Mouse (Mus musculus): ENCODE data around the gene Kdelc2. TPM values are rescaled to one million over a fixed set of nuclear protein-coding genes. Genes with fewer than 3 reads are reported as not detected.

The Kdelc2 gene
- total RNA-seq, 1 experiment from 2014 or later: 12.1 TPM

DNA sequence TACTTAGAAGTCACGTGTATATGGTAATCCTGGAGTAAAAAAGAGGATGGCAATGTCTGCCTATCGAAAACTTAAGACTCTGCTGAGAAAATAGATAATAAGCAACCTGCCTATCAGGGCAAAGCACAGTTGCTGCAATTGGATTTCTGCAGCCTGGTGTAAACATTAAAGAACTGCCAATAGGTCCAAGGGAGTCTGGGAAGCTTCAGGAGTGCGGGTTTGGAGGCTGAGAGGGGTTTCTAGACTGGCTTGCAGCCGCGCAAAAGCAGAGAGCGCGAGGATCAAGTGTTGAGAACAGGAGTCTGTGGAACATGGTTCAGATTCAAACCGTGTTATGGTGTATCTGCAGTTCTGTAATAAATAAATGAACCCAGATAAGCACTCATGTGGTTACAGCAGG is 1.0 kb downstream of the Kdelc2 start:
- peak; percentile 39 for DNase-seq

DNA sequence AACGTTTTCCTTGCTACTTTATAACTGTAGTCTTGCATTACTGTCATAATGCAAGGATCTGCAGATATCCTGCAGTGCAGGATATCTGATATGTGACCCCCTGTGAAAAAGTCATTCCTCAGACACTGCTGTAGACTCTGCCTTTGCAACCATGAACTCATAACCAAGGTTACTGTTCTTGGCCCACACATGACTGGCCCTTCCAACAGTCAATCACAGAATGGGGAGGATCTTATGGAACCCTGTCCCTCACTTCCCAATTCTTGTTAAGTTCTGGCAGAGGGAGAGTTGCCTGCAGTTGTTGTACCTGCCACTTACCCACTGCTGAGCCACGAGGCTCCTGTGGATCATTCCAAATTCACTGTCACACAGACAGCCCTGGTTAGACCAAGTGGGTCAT is 3.6 kb downstream of the Kdelc2 start:
- DNase-seq: peak; percentile 56

DNA sequence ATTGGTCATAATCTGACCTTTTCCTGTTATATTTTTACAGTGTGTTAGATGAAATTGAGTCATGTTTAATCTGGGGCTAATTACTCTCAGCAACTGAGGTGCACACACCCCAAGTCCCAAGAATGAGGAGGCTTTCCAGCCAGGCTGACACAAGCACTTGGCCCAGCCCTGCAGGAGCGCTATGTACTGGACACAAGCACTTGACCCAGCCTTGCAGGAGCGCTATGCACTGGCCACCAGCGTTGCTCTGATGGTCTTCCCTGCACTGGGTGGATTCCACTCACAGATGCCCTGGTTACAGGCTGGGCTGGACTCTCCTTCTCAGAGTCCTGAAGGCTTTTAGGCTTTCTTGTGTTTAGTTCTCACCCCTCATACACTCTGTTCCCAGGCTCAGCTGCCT is 5.3 kb downstream of the Kdelc2 start:
- no peak for DNase-seq

DNA sequence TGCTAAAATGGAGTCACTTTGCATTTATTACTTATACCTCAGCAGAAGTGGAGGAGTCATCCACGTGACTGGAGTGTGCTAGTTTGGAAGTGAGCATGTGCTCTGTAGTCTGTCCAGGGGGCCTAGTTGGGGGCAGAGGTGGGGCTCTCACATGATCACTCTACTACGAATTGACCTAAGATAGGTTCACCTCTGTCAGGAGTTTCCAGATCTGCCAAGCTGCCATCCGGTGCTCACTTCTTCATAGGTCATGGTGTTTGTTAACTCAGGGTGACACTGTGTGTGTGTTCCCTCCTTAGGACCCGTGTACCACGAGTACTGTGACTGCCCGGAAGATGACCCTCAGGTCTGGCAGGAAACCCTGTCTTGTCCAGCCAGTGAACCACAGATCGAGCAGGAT is 6.3 kb downstream of the Kdelc2 start:
- no peak for DNase-seq

DNA sequence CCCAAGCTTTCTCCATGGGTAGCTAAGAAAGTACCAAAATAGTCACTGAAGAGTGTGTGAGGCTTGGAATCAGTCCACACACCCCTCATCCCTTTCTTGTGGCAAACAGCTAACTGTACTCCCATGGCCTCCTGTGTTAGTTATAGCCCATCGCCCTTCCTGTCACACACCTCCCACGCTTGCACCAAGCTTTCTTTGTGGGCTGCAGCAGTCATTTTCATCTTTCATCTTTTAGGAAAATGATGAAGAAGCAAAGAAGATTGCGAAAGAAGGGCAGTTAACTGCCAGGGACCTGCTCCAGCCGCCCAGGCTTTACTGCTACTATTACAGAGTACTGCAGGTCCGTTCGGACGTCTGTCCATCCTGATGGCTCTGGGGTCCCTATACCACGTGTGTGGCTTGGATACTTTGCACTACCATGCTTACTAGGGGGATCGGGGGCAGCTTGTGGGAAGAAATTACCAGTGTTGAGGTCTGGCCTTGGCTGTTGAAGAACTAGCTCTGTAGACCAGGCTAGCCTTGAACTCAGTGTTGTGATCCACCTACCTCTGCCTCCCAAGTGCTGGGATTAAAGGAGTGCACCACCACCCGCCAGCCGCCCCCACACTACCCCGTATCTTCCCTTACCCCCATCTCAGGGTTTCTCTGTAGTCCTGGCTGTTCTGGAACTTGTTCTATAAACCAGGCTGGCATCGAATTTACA is 14.0 kb downstream of the Kdelc2 start:
- no peak for DNase-seq

DNA sequence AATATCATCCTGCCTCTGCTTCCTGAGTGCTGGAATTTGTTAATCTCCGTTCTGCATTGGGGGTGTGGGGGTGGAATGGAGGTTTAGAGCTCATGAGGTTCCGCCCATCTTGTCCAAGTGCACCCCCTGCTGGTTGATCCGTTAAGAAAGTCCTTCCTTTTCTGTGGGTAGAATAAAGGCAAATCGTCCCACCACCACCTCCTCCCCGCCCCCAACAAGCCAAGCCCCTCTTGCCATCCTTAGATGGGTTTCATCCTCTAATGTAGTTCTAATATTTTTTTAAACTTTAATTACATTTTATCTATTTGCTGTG is 14.5 kb downstream of the Kdelc2 start:
- DNase-seq: peak; percentile 79

DNA sequence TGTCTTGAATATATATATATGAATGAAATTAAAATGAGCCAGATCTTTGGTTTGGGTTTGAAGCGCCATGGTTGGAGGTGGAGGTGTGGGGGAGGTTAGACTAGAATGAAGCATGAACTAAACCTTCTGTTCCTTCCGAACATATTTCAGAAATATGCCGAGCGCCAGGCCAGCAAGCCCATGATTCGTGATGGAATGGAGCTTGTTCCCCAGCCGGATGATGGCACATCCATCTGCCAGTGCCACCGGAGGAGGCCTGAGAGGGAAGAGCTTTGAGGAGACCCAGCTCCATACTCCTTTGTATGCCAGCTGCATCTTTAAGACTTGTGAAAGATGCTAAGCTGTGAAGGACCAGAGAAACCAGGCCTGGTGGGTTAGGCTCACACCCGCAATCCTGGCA is 15.7 kb downstream of the Kdelc2 start:
- no peak for DNase-seq

DNA sequence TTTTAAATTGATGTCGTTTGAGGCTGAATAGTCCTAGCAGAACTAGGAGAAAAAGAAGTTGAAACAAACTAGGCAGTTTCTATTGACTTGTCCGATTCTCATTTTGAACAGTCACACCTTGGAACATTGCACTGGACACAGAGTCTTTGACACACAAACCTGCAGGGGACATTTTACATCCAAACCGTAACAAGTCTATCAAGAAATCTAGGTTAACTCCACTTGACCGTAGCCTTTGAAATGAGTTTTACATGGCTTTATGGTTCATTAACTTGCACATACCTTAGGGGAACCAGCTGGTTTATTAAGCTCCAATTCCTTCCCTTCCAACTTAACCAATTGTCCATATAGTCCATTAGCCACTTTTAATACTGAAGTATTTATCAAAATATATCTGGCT is 16.9 kb downstream of the Kdelc2 start:
- DNase-seq: no peak

DNA sequence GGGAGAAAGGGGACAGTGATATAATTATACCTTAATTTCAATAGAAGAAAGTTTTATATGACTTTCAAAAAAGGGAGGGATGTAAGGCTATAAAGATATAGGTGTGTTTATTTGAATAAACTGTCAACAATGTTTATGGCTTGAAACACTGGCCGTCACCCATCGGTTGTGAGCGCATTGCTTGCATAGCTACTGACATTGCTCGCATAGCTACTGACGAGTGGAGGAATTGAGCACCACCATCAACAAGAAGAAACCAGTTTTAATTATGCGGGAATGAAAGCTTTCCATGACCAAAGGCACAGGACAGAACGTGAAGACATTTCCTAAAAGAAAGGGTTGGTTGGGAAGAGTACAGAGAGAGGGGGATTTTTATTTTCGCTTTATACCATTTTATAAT is 17.3 kb downstream of the Kdelc2 start:
- no peak for DNase-seq

DNA sequence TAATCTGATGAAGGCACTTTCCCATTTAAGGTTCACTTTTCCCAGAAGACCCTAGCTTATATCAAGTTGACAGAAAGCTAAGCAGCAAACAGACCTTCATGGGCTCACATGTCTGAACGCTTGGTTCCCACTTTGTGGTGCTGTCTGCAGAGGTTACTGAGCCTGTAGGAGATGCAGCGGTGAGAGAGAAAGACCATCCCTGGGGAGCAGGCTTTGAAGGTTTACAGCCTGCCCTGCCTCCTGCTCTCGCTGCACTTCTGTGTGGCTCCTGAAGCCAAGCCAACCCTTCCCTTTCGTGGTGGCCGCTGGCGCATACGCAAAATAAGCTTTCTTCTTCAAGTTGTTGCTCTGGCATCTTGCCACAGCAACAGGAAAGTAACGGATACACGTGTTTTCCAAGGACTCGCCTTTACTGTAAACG is 18.5 kb downstream of the Kdelc2 start, which contains the start of gene 4930550C14Rik:
TSS of gene 4930550C14Rik (plus strand) at position 35 of the 421 bp plus-strand sequence.
- DNase-seq: peak; percentile 72

DNA sequence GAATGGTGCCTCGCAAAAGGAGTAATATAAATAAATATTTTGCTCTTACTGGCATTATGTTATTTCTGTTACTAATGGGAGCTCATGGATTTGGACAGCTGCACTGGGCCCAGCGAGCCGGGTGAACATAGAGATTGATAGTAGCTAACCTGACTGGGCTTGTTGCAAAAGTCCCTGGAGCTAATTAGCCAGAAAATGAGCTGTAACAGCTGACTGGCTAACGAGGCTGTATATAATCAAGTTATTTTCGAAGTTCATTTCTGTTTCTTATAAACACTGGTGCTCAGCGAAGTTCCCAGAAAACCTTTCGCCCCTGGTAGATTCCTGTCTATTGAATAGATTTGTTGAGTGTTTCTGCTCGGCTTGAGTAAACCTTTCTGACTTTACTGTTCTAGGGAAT is 19.2 kb downstream of the Kdelc2 start:
- no peak for DNase-seq

DNA sequence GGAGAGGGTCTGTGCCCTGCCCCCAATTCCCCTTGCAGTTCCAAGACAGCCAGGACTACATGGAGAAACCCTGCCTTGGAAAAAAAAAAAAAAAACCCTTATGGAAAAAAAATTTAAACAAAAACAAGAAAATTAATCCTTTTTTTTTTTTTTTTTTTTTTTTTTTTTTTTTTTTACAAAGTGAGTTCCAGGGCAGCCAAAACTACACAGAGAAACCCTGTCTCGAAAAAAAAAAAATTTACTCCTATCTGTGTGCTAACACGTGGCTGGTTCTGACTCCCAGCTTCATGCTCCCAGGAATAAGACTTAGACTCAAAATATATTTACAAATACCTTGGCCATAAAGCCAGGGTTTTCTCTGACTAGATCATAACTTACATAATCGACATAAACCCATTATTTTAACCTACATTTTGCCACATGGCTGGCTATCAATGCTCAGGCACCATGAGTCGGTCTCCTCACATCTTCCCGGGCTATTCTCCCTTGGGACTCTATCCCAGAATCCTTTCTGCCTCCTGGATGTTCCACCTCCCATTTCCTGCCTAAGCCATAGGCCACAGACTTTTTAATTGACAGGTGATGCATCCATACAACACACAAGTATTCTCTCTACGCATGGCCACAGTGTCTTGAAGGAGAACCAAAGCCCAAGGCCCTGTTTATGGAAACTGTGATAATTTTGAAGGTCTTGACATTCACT is 20.4 kb downstream of the Kdelc2 start:
- DNase-seq: no peak

DNA sequence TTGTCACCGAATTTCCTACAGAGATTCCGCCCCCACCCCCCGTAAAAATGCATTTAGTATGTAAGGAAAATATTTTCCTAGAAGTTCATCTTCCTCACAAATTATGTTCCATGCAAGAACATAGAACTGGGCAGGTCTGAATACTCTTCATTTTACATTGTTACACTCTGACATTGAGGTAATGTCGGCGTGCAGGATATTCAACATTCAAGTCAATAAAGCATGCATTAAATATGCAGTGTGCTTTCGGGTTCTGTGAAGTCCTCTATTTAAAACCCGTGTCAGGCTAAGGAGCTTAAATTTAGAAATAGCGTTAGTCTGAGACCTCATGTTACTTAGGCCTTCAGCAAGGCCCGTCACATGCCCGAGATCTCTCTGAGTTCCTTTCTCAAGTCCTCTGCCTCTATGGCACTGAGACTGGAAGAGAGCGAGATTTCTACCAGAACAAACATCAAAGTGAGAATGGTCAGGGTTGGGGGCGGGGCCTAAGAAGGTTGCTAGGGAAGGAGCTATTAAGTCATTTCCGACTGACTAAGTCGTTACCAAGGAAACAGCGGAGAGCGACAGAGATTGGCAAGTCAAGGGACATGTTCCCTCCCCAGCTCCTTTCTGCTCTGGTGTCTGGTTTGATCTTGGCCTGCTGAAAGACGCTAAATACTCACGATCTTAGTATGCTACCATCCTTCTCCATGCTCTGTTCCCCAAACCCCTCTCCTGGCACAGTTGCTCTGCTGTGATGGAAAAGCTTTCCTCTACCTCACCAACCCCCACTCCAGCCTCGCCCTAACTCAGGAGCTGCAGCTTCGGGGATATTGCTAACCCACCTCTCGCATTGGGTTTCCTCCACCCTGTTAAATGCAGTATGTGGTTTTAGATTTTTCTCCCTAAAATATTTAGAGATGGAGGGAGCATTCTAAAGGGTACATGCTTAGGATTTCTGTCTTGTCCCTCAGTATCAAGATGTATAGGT is 21.2 kb downstream of the Kdelc2 start:
- DNase-seq: peak; percentile 93

DNA sequence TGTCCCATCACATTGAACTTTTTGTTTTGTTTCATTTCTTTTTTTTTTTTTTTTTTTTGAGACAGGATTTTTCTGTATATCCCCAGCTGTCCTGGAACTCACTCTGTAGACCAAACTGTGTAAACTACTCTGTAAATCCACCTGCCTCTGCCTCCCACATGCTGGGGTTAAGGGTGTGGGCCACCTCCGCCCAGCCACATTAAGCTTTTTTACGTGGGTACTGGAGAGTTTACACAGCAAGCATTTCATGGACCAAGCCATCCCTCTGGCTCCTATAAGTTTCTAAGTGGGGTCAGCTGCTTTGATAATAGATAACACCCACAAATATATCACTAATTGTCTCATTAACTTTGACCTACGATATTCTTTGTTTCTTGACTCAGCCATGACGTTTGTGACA is 24.7 kb downstream of the Kdelc2 start:
- no peak for DNase-seq

DNA sequence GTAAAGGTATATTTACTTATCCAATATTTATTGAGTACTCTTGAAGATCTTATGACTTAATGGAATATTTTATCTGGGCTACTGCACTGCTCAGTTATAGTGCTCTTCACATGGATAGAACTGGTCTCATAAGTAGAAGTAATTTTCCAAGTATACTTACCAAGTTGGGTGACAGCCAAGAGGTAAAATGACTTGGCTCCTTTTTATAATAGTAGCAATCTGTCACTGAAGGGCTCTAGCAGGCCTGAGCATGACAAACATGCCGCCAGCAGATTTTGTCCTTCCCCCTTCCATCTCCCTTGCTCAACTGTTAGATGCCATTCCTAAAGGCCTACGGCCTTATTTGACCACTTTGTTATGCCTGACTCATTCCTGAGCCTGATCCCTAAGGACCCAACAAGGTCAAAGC is 25.1 kb downstream of the Kdelc2 start:
- DNase-seq: peak; percentile 44

DNA sequence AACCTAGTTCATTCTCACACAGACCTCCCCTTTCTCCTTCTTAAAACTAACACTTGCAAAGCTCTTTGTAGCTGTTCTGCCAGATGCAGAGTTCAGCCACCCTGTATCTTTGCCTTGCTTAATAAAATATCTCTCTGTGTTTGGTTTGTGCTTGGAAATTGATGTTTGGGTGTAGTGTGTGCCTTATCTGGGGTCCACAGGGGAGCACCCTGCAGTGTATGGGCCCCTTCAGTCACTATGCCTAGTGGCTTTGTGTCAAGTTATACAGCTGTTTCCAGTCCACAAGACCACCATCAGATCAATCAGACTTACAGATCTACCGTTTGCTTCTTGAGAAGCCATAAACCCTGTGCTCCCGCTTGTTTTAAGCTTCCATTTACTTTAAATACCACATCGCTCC is 25.6 kb downstream of the Kdelc2 start:
- no peak for DNase-seq

DNA sequence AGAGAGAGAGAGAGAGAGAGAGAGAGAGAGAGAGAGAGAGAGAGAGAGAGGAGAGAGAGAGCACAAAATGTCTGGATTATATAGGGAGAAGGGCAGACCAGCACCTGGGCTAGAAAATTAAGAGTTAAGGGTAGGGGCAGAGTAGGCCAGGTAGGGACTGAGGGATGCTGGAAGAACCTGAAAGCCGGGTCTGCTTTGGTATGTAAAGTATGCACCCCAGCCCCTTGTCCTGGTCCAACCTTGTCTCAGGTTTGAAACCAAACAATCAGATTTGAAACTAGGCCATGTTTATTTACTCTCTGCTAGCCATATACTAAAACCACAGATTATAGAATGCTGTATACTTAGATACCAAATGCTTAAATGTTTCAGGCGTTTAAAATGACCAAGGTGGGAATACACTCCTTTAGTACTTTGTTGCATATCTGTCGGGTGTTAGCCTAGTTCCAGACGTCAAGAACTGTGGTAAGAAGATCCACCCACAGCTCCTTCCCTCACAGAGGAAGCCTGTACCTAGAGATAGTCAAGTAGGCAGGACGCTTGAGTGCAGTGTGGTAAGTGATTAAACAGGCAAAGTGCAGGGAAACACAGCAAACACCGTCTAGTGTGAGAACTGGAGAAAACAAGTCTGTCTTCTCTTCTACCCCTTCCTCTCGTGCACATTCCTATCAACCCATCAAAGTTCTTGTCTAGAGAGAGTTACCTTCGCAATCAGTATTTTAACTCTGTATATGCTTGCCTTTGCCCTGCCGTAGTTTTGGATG is 38.5 kb downstream of the Kdelc2 start:
- no peak for DNase-seq

DNA sequence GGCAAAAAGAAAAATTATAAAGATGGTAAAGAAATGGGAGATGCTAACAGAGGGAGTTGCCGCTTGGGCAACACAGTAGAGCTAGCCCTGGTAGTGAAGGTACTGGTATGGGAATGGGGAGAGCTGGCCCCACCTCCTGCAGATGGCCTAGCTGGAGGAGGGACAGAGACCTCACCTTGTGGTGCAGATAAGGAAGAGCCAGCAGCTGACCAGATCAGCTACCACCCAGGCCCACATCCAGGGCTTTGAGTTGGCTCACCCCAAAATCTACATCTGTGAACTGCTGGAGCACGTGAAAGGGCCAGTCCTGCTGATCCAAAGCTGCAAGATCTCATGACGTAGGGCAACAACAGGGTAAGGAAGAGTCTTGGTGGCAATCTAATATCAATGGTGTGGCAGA is 42.9 kb downstream of the Kdelc2 start:
- no peak for DNase-seq

DNA sequence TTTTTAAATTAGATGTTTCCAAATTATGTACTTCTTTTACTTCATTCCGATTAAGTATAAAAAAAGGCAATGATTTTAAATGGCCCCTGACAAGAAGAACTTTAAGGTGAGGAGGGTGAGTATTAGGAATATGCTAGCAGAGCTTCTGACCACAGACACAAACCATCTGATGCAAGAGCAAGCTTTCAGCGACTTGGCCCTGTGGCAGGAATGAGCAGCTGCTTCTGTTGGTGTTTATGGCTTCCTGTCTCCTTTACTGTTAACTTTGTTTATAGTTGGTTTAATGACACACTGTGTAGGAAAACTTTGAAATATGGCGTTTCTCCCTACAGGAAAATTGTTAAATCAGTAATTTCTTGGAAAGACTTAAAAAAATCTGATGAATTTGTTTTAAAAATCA is 43.8 kb downstream of the Kdelc2 start:
- no peak for DNase-seq

DNA sequence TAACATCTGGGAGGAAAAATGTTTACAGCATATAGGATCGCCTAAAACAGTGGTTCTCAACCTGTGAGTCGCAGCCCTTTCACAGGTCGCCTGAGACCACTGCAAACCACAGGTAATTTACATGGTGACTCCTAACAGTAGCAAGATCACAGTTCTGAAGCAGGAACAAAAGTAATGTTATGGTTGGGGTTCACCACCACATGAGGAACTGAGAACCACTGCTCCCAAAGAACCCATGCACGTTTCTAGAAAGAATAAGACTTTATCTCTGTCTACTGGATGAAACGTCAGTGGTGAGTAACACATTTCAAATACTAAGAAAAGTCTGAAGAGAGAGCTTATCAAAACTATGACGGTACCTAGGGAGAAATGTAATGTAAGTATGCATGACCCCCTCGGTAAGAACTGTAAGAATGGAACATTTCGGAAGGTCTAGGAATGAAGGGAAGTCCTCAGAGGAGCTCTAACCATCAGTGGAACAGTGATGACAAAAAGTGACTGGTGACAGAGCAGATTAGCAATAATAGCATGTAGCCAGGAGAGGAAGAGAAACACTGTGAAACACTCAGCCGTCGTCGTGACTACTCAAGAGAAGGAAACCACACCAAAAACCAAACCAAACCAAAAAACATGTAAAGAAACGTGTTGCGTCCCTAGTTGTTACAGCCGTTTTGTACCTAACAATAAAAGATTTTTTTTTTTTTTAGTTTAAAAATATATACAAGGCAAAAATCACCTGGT is 52.2 kb downstream of the Kdelc2 start:
- DNase-seq: no peak

DNA sequence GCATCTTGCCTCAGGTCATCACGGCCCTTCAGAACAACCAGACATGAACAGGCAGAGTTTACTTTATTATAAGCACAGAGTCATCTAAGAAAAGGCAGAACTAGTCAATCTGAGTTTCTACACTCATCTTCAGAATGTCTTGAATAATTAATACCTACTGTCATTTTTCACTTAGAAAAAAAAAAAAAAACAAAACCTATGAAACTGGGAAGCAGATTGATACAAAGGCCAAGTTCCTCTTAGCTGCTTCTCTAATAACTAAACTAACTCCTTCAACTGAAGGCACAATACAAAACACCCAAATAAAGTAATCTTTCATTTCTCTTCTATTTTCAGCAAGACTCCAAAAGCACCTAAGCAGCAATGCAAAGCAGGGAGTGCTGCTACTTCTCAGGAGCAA is 66.8 kb downstream of the Kdelc2 start:
- no peak for DNase-seq
